Mouse (Mus musculus) stomach, postnatal 0 days (tissue): ENCODE data around the gene Cdc34.

ENCODE experiments used
- CTCF ChIP-seq: IDR thresholded peaks from 2 replicates; pipeline ENCODE4 v1.5.1; 2016; ENCODE audit warnings: antibody characterized with exemption, low read depth, mild to moderate bottlenecking, moderate library complexity
- EP300 ChIP-seq: optimal IDR thresholded peaks from 2 replicates; pipeline ENCODE3; 2016; ENCODE audit warnings: antibody characterized with exemption

DNA sequence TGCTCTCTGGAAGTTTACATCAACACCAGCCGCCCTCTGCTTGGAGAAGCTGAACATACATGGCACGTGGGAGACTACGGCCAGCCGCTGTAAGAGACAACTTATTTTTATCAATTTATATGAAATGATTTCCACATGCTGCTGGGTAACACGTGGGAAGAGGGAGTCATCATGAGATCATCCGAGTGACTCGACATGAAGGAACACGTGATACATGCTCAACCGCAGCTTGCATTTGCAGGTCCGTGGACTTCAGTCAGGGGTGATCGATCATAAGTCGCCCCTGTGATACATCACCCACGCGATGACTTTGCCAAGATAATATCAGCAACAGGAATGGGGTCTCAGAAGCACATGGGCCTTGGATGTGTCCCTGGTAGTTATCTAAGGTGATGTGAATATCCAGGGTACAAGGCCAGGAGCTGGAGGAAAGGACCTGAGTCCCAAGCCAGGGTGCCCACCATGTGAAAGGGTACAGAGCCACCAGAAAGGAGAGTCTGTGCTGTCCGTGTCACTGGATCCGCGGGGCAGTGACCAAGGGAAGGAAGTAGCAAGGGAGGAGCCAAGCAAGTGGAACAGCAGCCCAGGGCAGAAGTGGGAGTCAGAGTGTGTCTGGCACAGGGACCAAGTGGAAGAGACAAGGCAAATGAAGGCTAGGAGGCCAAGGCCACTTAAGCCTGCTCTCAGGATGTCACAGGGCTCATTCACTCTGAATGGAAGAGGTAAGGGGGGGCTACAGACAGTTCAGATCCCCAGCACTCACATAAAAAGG, 48.8 kb upstream of the Cdc34 start:
- TF ChIP-seq CTCF (no peak), EP300 (no peak)
